Mouse (Mus musculus): ENCODE measurements around the gene Gm8890. TPM values are rescaled to one million over a fixed set of nuclear protein-coding genes. Genes with fewer than 3 reads are reported as not detected.
"Not testable (repeated sequence)": the region's sequence is repeated elsewhere in the genome, so short reads cannot be mapped to it uniquely, and the experiment has no call there.

Gene Gm8890
- not detected in 2 replicates for polyA plus RNA-seq (2014; fragmentation: Nextera tagmentation; extraction: Ambion mirVana)

GRCm38 (mm10) chr5:11255733-11256132 lies at the start of gene Gm8890:
Gene Gm8890, plus strand, starts transcription at chr5:11256033.
- not testable (repeated sequence) for H3K27ac ChIP-seq (ENCODE audit: low read depth, low read length); H3K27me3 ChIP-seq (ENCODE audit: control insufficient read depth, insufficient read depth, low read length); ATAC-seq (replicated peaks; ENCODE audit: insufficient number of reproducible peaks, low FRiP score, low TSS enrichment); H3K9me3 ChIP-seq (replicated peaks; ENCODE audit: control insufficient read depth, low read length); H3K4me3 ChIP-seq (ENCODE audit: low read depth, low read length); H3K9ac ChIP-seq (ENCODE audit: low read depth, low read length); H3K4me1 ChIP-seq (ENCODE audit: control insufficient read depth, insufficient read depth, low read length); H3K36me3 ChIP-seq (ENCODE audit: control insufficient read depth, insufficient read depth, low read length); H3K4me2 ChIP-seq
- no CpG with 5 or more reads among the region's 2 CpGs for WGBS (ENCODE audit: insufficient replicate concordance)

- H3K4me1 ChIP-seq (ENCODE audit: control insufficient read depth, insufficient read depth, low read length); H3K9me3 ChIP-seq (replicated peaks; ENCODE audit: control insufficient read depth, low read length); H3K27me3 ChIP-seq (ENCODE audit: control insufficient read depth, insufficient read depth, low read length); H3K4me2 ChIP-seq; H3K9ac ChIP-seq (ENCODE audit: low read depth, low read length); ATAC-seq (replicated peaks; ENCODE audit: insufficient number of reproducible peaks, low FRiP score, low TSS enrichment); H3K4me3 ChIP-seq (ENCODE audit: low read depth, low read length); H3K36me3 ChIP-seq (ENCODE audit: control insufficient read depth, insufficient read depth, low read length); H3K27ac ChIP-seq (ENCODE audit: low read depth, low read length): not testable (repeated sequence)
- 63% methylated on average over 1 of the region's 1 CpGs for WGBS (ENCODE audit: insufficient replicate concordance)
These were observed 388 bp downstream of the Gm8890 start for GRCm38 (mm10) chr5:11256221-11256620.

Other genes with a start within 250 kb of the Gm8890 start
- not detected in 2 replicates for gene Gm8879, start 128.4 kb upstream of the Gm8890 start, polyA plus RNA-seq (2014; fragmentation: Nextera tagmentation; extraction: Ambion mirVana)
- gene Gm5861, start 73.0 kb upstream of the Gm8890 start, polyA plus RNA-seq (2014; fragmentation: Nextera tagmentation; extraction: Ambion mirVana): not detected in 2 replicates
- not detected in 2 replicates for gene Speer1, start 85.5 kb downstream of the Gm8890 start, polyA plus RNA-seq (2014; fragmentation: Nextera tagmentation; extraction: Ambion mirVana)
- not detected in 2 replicates for gene Gm8897, start 160.4 kb downstream of the Gm8890 start, polyA plus RNA-seq (2014; fragmentation: Nextera tagmentation; extraction: Ambion mirVana)
- not detected in 2 replicates for gene Gm8906, start 246.7 kb downstream of the Gm8890 start, polyA plus RNA-seq (2014; fragmentation: Nextera tagmentation; extraction: Ambion mirVana)